Mouse (Mus musculus): ENCODE measurements around the gene Gnaq.
"Not testable (repeated sequence)": the region's sequence is repeated elsewhere in the genome, so short reads cannot be mapped to it uniquely, and the experiment has no call there.

Gnaq gene

GRCm38 (mm10) chr19:16147446-16147845, 14.8 kb downstream of the Gnaq start:
- no peak for DNase-seq (ENCODE audit: low spot score in 2 of 2)

- no peak for DNase-seq (ENCODE audit: low spot score in 2 of 2)
These were observed 16.5 kb downstream of the Gnaq start for GRCm38 (mm10) chr19:16149094-16149493.

- no peak for DNase-seq (ENCODE audit: low spot score in 2 of 2)
These were observed 17.7 kb downstream of the Gnaq start for GRCm38 (mm10) chr19:16150328-16150727.

- DNase-seq (ENCODE audit: low spot score in 2 of 2) = no peak
These were observed 21.2 kb downstream of the Gnaq start for GRCm38 (mm10) chr19:16153851-16154250.

- DNase-seq (ENCODE audit: low spot score in 2 of 2) = no peak
These were observed 21.8 kb downstream of the Gnaq start for GRCm38 (mm10) chr19:16154480-16154879.

- no peak for DNase-seq (ENCODE audit: low spot score in 2 of 2)
These were observed 24.5 kb downstream of the Gnaq start for GRCm38 (mm10) chr19:16157120-16157519.

- no peak for DNase-seq (ENCODE audit: low spot score in 2 of 2)
These were observed 28.1 kb downstream of the Gnaq start for GRCm38 (mm10) chr19:16160759-16161158.

- DNase-seq (ENCODE audit: low spot score in 2 of 2) = no peak
These were observed 28.6 kb downstream of the Gnaq start for GRCm38 (mm10) chr19:16161222-16161621.

- DNase-seq (ENCODE audit: low spot score in 2 of 2) = not testable (repeated sequence)
These were observed 31.8 kb downstream of the Gnaq start for GRCm38 (mm10) chr19:16164396-16164795.

GRCm38 (mm10) chr19:16167185-16167584, 34.6 kb downstream of the Gnaq start:
- no peak for DNase-seq (ENCODE audit: low spot score in 2 of 2)

- no peak for DNase-seq (ENCODE audit: low spot score in 2 of 2)
These were observed 35.6 kb downstream of the Gnaq start for GRCm38 (mm10) chr19:16168192-16168591.

- no peak for DNase-seq (ENCODE audit: low spot score in 2 of 2)
These were observed 36.1 kb downstream of the Gnaq start for GRCm38 (mm10) chr19:16168653-16169198.

- no peak for DNase-seq (ENCODE audit: low spot score in 2 of 2)
These were observed 38.1 kb downstream of the Gnaq start for GRCm38 (mm10) chr19:16170724-16171123.

GRCm38 (mm10) chr19:16173721-16174120, 41.1 kb downstream of the Gnaq start:
- DNase-seq (ENCODE audit: low spot score in 2 of 2) = no peak

- DNase-seq (ENCODE audit: low spot score in 2 of 2) = no peak
These were observed 43.8 kb downstream of the Gnaq start for GRCm38 (mm10) chr19:16176426-16176825.

GRCm38 (mm10) chr19:16177139-16177727, 44.6 kb downstream of the Gnaq start:
- no peak for DNase-seq (ENCODE audit: low spot score in 2 of 2)

- DNase-seq (ENCODE audit: low spot score in 2 of 2) = no peak
These were observed 48.6 kb downstream of the Gnaq start for GRCm38 (mm10) chr19:16181258-16181657.

GRCm38 (mm10) chr19:16181852-16182475, 49.3 kb downstream of the Gnaq start:
- no peak for DNase-seq (ENCODE audit: low spot score in 2 of 2)

- DNase-seq (ENCODE audit: low spot score in 2 of 2) = no peak
These were observed 51.1 kb downstream of the Gnaq start for GRCm38 (mm10) chr19:16183592-16184365.

GRCm38 (mm10) chr19:16186984-16187383, 54.4 kb downstream of the Gnaq start:
- DNase-seq (ENCODE audit: low spot score in 2 of 2) = no peak

GRCm38 (mm10) chr19:16187952-16188351, 55.3 kb downstream of the Gnaq start:
- DNase-seq (ENCODE audit: low spot score in 2 of 2) = no peak

- DNase-seq (ENCODE audit: low spot score in 2 of 2) = no peak
These were observed 56.6 kb downstream of the Gnaq start for GRCm38 (mm10) chr19:16189066-16189765.
